Mouse (Mus musculus): ENCODE measurements around the gene Npas2. TPM values are rescaled to one million over a fixed set of nuclear protein-coding genes. Genes with fewer than 3 reads are reported as not detected.

Npas2 gene
- polyA plus RNA-seq, 1 experiment from 2014 or later, result 0.15 TPM

GRCm38 (mm10) chr1:39280391-39280790 is 86.9 kb downstream of the Npas2 start:
- H3K4me1 ChIP-seq, result no peaks in the 10 kb centered on the region
- H3K27ac ChIP-seq, result no peak overlapping the region
- no peaks in the 10 kb centered on the region for H3K36me3 ChIP-seq
- no peaks in the 10 kb centered on the region for H3K27me3 ChIP-seq (ENCODE audit: low read depth, poor library complexity, severe bottlenecking)
- H3K4me3 ChIP-seq, result no peak overlapping the region
- WGBS, result 93% methylated on average over 7 of the region's 7 CpGs
- no peak for DNase-seq (ENCODE audit: low spot score)
- H3K9me3 ChIP-seq (replicated peaks), result no peaks in the 10 kb centered on the region

GRCm38 (mm10) chr1:39280989-39281875 is 87.7 kb downstream of the Npas2 start:
- H3K27ac ChIP-seq, result no peak overlapping the region
- WGBS, result 86% methylated on average over 15 of the region's 15 CpGs

GRCm38 (mm10) chr1:39281888-39282287 is 88.4 kb downstream of the Npas2 start:
- 92% methylated on average over 5 of the region's 5 CpGs for WGBS
- Histone ChIP-seq H3K4me1 (no peaks in the 10 kb centered on the region), H3K4me3 (no peak overlapping the region), H3K27me3 (ENCODE audit: low read depth, poor library complexity, severe bottlenecking) (no peaks in the 10 kb centered on the region), H3K36me3 (no peaks in the 10 kb centered on the region), H3K27ac (no peak overlapping the region), H3K9me3 (replicated peaks) (no peaks in the 10 kb centered on the region)
- no peak for DNase-seq (ENCODE audit: low spot score)

More at GRCm38 (mm10) chr1:39280989-39281875, 87.7 kb downstream of the Npas2 start:
- Histone ChIP-seq H3K36me3 (no peaks in the 10 kb centered on the region), H3K27me3 (ENCODE audit: low read depth, poor library complexity, severe bottlenecking) (no peaks in the 10 kb centered on the region), H3K4me3 (no peak overlapping the region), H3K9me3 (replicated peaks) (no peaks in the 10 kb centered on the region), H3K4me1 (no peaks in the 10 kb centered on the region)
- no peak for DNase-seq (ENCODE audit: low spot score)

GRCm38 (mm10) chr1:39283323-39283722 is 89.8 kb downstream of the Npas2 start:
- Histone ChIP-seq H3K36me3 (no peaks in the 10 kb centered on the region), H3K4me3 (no peak overlapping the region), H3K27ac (no peak overlapping the region), H3K4me1 (no peaks in the 10 kb centered on the region), H3K27me3 (ENCODE audit: low read depth, poor library complexity, severe bottlenecking) (no peaks in the 10 kb centered on the region), H3K9me3 (replicated peaks) (no peaks in the 10 kb centered on the region)
- WGBS, result 87% methylated on average over 7 of the region's 7 CpGs
- DNase-seq (ENCODE audit: low spot score), result no peak

GRCm38 (mm10) chr1:39284786-39285185 is 91.3 kb downstream of the Npas2 start:
- 86% methylated on average over 16 of the region's 16 CpGs for WGBS
- Histone ChIP-seq H3K36me3 (no peaks in the 10 kb centered on the region), H3K27ac (no peak overlapping the region), H3K27me3 (ENCODE audit: low read depth, poor library complexity, severe bottlenecking) (no peaks in the 10 kb centered on the region), H3K9me3 (replicated peaks) (no peaks in the 10 kb centered on the region), H3K4me3 (no peak overlapping the region), H3K4me1 (no peaks in the 10 kb centered on the region)
- DNase-seq (ENCODE audit: low spot score), result no peak

- no peak for DNase-seq (ENCODE audit: low spot score)
- Histone ChIP-seq H3K27me3 (ENCODE audit: low read depth, poor library complexity, severe bottlenecking) (no peaks in the 10 kb centered on the region), H3K4me1 (no peaks in the 10 kb centered on the region), H3K36me3 (no peaks in the 10 kb centered on the region), H3K9me3 (replicated peaks) (no peaks in the 10 kb centered on the region), H3K4me3 (no peak overlapping the region), H3K27ac (no peak overlapping the region)
- WGBS, result 94% methylated on average over 9 of the region's 9 CpGs
These were observed 93.5 kb downstream of the Npas2 start for GRCm38 (mm10) chr1:39287076-39287475.

GRCm38 (mm10) chr1:39287831-39288230 is 94.3 kb downstream of the Npas2 start:
- no peaks in the 10 kb centered on the region for H3K27me3 ChIP-seq (ENCODE audit: low read depth, poor library complexity, severe bottlenecking)
- 81% methylated on average over 4 of the region's 4 CpGs for WGBS
- H3K4me3 ChIP-seq, result no peak overlapping the region
- H3K27ac ChIP-seq, result no peak overlapping the region
- H3K4me1 ChIP-seq, result no peaks in the 10 kb centered on the region
- DNase-seq (ENCODE audit: low spot score), result no peak
- no peaks in the 10 kb centered on the region for H3K9me3 ChIP-seq (replicated peaks)
- no peaks in the 10 kb centered on the region for H3K36me3 ChIP-seq

- no peak for DNase-seq (ENCODE audit: low spot score)
- H3K4me3 ChIP-seq, result no peak overlapping the region
- no peak overlapping the region for H3K27ac ChIP-seq
- 77% methylated on average over 3 of the region's 3 CpGs for WGBS
- H3K4me1 ChIP-seq, result no peaks in the 10 kb centered on the region
- H3K9me3 ChIP-seq (replicated peaks), result no peaks in the 10 kb centered on the region
- no peaks in the 10 kb centered on the region for H3K36me3 ChIP-seq
- H3K27me3 ChIP-seq (ENCODE audit: low read depth, poor library complexity, severe bottlenecking), result no peaks in the 10 kb centered on the region
These were observed 94.9 kb downstream of the Npas2 start for GRCm38 (mm10) chr1:39288425-39288824.

- no peak overlapping the region for H3K4me3 ChIP-seq
- H3K9me3 ChIP-seq (replicated peaks), result no peaks in the 10 kb centered on the region
- H3K27me3 ChIP-seq (ENCODE audit: low read depth, poor library complexity, severe bottlenecking), result no peaks in the 10 kb centered on the region
- DNase-seq (ENCODE audit: low spot score), result no peak
- no peaks in the 10 kb centered on the region for H3K36me3 ChIP-seq
- H3K4me1 ChIP-seq, result no peaks in the 10 kb centered on the region
- H3K27ac ChIP-seq, result no peak overlapping the region
- WGBS, result 83% methylated on average over 3 of the region's 3 CpGs
These were observed 98.5 kb downstream of the Npas2 start for GRCm38 (mm10) chr1:39292001-39292400.

- Histone ChIP-seq H3K4me1 (no peaks in the 10 kb centered on the region), H3K36me3 (no peaks in the 10 kb centered on the region), H3K4me3 (no peak overlapping the region), H3K27me3 (ENCODE audit: low read depth, poor library complexity, severe bottlenecking) (no peaks in the 10 kb centered on the region), H3K9me3 (replicated peaks) (no peaks in the 10 kb centered on the region), H3K27ac (no peak overlapping the region)
- WGBS, result 94% methylated on average over 9 of the region's 9 CpGs
- DNase-seq (ENCODE audit: low spot score), result no peak
These were observed 104.8 kb downstream of the Npas2 start for GRCm38 (mm10) chr1:39298294-39298693.

- Histone ChIP-seq H3K36me3 (no peaks in the 10 kb centered on the region), H3K4me1 (no peaks in the 10 kb centered on the region), H3K27me3 (ENCODE audit: low read depth, poor library complexity, severe bottlenecking) (no peaks in the 10 kb centered on the region), H3K27ac (no peak overlapping the region), H3K9me3 (replicated peaks) (no peaks in the 10 kb centered on the region), H3K4me3 (no peak overlapping the region)
- no peak for DNase-seq (ENCODE audit: low spot score)
- WGBS, result 91% methylated on average over 9 of the region's 9 CpGs
These were observed 106.7 kb downstream of the Npas2 start for GRCm38 (mm10) chr1:39300243-39300642.

- Histone ChIP-seq H3K27me3 (ENCODE audit: low read depth, poor library complexity, severe bottlenecking) (no peaks in the 10 kb centered on the region), H3K4me1 (no peaks in the 10 kb centered on the region), H3K9me3 (replicated peaks) (no peaks in the 10 kb centered on the region), H3K27ac (no peak overlapping the region), H3K4me3 (no peak overlapping the region), H3K36me3 (no peaks in the 10 kb centered on the region)
- WGBS, result 89% methylated on average over 6 of the region's 6 CpGs
- DNase-seq (ENCODE audit: low spot score), result no peak
These were observed 107.1 kb downstream of the Npas2 start for GRCm38 (mm10) chr1:39300676-39301075.

GRCm38 (mm10) chr1:39302246-39302645 is 108.7 kb downstream of the Npas2 start:
- Histone ChIP-seq H3K4me3 (no peak overlapping the region), H3K9me3 (replicated peaks) (no peaks in the 10 kb centered on the region), H3K4me1 (peaks cover 4% of the 10 kb centered on the region; the same call in 1 of the 2 replicates), H3K27me3 (ENCODE audit: low read depth, poor library complexity, severe bottlenecking) (no peaks in the 10 kb centered on the region), H3K36me3 (no peaks in the 10 kb centered on the region), H3K27ac (no peak overlapping the region)
- 93% methylated on average over 7 of the region's 7 CpGs for WGBS
- no peak for DNase-seq (ENCODE audit: low spot score)

Measured in limb, embryonic 10.5 days (tissue).